Mouse (Mus musculus) heart, embryonic 13.5 days (tissue): ENCODE measurements around the gene Gps1. TPM values are rescaled to one million over a fixed set of nuclear protein-coding genes. Genes with fewer than 3 reads are reported as not detected.
A peak's percentile ranks its signal among the peaks of the same experiment; 100 is the strongest.
"Not testable (repeated sequence)": the region's sequence is repeated elsewhere in the genome, so short reads cannot be mapped to it uniquely, and the experiment has no call there.

Experiments
- ATAC-seq: fragments of 200-750 bp; cut with Nextera tagmentation; 2 replicates; pipeline ENCODE4 v1.8.0; 2017; ENCODE audit warnings: moderate TSS enrichment; ENCODE audit not compliant: insufficient number of reproducible peaks, low FRiP score, low TSS enrichment; ENCODE audit errors: extremely low read depth
- H3K27ac ChIP-seq: fragments of 300-500 bp; sonication (generic); replicated peaks from 2 replicates; pipeline ENCODE4 v1.5.1; 2015; ENCODE audit warnings: moderate library complexity, mild to moderate bottlenecking, inconsistent platforms
- H3K27me3 ChIP-seq: fragments of 300-500 bp; sonication (generic); replicated peaks from 2 replicates; pipeline ENCODE4 v1.6.1; 2015; ENCODE audit warnings: mild to moderate bottlenecking, inconsistent platforms
- H3K36me3 ChIP-seq: fragments of 300-500 bp; sonication (generic); 2 replicates; pipeline ENCODE4 v1.6.1; 2015; ENCODE audit warnings: mild to moderate bottlenecking, inconsistent platforms
- H3K4me1 ChIP-seq: fragments of 300-500 bp; sonication (generic); 2 replicates; pipeline ENCODE4 v1.6.1; 2015; ENCODE audit warnings: inconsistent platforms
- H3K4me2 ChIP-seq: fragments of 300-500 bp; sonication (generic); 2 replicates; pipeline ENCODE4 v1.6.1; 2015; ENCODE audit warnings: inconsistent platforms, mild to moderate bottlenecking, moderate library complexity
- H3K4me3 ChIP-seq: fragments of 300-500 bp; sonication (generic); 2 replicates; pipeline ENCODE4 v1.5.1; 2015; ENCODE audit warnings: moderate library complexity, mild to moderate bottlenecking, inconsistent platforms
- H3K9ac ChIP-seq: fragments of 300-500 bp; sonication (generic); 2 replicates; pipeline ENCODE4 v1.6.1; 2015; ENCODE audit warnings: inconsistent platforms, mild to moderate bottlenecking, moderate library complexity
- H3K9me3 ChIP-seq: fragments of 300-500 bp; sonication (generic); 2 replicates; pipeline ENCODE4 v1.6.1; 2016; ENCODE audit warnings: inconsistent platforms
- WGBS: fragments of 180-500 bp; shearing (Covaris S2); methylation state at CpG from one replicate; pipeline ENCODE4 v1.1.7; 2015; ENCODE audit warnings: mixed read lengths; 5-methylcytosine and 5-hydroxymethylcytosine counted together
- polyA plus RNA-seq: library from polyadenylated mRNA; unstranded; fragments of >200 nt; fragmentation: Nextera tagmentation; extraction: Ambion mirVana; gene quantifications from 2 replicates; pipeline ENCODE4 v1.2.1, GENCODE M21; 2015

Gps1 gene
- polyA plus RNA-seq, 1 experiment from 2014 or later = 139 TPM

DNA sequence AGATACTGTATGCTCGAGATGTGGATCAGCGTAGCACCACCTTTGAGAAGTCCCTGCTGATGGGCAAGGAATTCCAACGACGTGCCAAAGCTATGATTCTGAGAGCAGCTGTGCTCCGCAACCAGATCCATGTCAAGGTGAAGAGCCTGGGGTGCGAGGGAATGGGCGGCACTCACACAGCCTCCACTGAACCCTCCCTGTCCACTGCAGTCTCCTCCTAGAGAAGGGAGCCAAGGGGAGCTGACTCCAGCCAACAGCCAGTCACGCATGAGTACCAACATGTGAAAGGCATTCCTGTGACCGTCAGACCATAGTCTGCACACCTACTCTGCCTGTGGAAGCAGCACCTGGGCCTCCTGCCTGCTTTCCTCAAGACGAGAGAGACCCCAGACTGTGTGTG lies 4.4 kb downstream of the Gps1 start:
- not testable (repeated sequence) for H3K4me3 ChIP-seq, H3K9ac ChIP-seq, H3K9me3 ChIP-seq, H3K4me2 ChIP-seq, H3K27me3 ChIP-seq, ATAC-seq, H3K27ac ChIP-seq
- WGBS = 81% methylated on average over 10 of the region's 10 CpGs
- Histone ChIP-seq H3K4me1 (peaks cover 17% of the 10 kb centered on the region), H3K36me3 (peaks cover 79% of the 10 kb centered on the region)

DNA sequence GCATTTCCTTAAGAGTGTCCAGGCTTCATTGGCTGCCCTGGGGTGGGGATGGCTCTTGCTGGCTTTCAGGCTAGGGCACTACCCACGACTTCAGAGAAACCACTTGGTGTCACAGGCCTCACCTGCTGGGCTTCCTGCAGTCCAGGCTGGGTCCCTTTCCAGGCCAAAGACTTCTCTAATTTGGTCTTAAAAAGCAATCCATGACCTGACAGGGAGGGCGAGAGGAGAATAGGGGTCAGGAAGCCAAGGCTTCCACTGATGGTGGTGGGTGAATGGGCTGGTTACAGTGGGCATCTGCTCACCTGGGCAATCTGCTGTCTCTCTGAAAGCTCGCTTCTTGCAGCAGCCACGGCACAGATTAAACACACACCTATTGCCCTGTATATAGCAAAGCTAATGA lies 5.3 kb downstream of the Gps1 start:
- no peak for ATAC-seq
- Histone ChIP-seq H3K4me1 (peaks cover 14% of the 10 kb centered on the region), H3K27me3 (no peaks in the 10 kb centered on the region), H3K9me3 (no peaks in the 10 kb centered on the region), H3K9ac (no peak overlapping the region), H3K27ac (no peak overlapping the region), H3K36me3 (peaks cover 88% of the 10 kb centered on the region), H3K4me2 (no peak overlapping the region), H3K4me3 (no peak overlapping the region)
- 84% methylated on average over 4 of the region's 4 CpGs for WGBS

DNA sequence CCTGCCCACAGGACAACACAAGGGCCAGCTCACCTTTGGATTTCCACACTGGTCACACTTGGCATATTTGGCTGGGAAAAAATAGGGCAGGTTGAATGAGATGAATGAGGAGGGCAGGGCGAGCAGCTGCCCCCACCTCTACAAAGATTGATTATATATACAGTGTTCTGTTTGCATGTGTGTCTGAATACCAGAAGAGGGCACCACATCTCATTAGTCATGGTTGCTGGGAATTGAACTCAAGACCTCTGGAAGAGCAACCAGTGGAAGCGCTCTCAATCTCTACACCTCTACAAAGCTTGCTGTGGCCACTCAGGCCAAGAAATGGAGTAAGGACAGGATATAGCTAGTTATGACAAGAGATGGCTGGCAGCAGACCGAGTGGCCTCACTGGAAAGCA lies 5.7 kb downstream of the Gps1 start:
- WGBS = 86% methylated on average over 3 of the region's 3 CpGs
- Histone ChIP-seq H3K4me3 (no peak overlapping the region), H3K4me2 (no peak overlapping the region), H3K36me3 (peaks cover 93% of the 10 kb centered on the region), H3K27me3 (no peaks in the 10 kb centered on the region), H3K27ac (no peak overlapping the region), H3K4me1 (peaks cover 16% of the 10 kb centered on the region), H3K9ac (no peak overlapping the region), H3K9me3 (no peaks in the 10 kb centered on the region)
- no peak for ATAC-seq

DNA sequence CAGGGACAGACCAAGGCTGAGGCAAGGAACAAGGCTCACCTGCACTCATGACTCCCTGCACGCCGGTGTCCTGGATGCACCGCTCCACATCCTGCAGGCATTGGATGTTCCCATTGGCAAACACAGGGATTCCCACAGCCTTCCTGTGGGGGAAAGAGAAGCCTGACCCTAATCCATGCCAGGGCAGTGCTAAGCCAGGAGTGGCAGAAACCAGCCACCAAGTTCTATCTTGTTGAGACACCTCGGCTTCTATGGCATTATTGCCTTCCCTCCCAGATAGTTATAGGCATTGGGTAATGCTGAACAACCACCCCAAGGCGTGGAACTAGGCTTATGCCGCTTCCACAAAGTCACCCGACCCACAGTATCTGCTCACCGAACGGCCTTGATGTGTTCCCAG lies 8.6 kb downstream of the Gps1 start:
- 92% methylated on average over 9 of the region's 9 CpGs for WGBS
- Histone ChIP-seq H3K9me3 (no peaks in the 10 kb centered on the region), H3K27ac (no peak overlapping the region), H3K4me2 (no peak overlapping the region), H3K27me3 (no peaks in the 10 kb centered on the region), H3K36me3 (peaks cover 70% of the 10 kb centered on the region), H3K4me1 (peaks cover 12% of the 10 kb centered on the region), H3K9ac (no peak overlapping the region), H3K4me3 (no peak overlapping the region)
- ATAC-seq = no peak

DNA sequence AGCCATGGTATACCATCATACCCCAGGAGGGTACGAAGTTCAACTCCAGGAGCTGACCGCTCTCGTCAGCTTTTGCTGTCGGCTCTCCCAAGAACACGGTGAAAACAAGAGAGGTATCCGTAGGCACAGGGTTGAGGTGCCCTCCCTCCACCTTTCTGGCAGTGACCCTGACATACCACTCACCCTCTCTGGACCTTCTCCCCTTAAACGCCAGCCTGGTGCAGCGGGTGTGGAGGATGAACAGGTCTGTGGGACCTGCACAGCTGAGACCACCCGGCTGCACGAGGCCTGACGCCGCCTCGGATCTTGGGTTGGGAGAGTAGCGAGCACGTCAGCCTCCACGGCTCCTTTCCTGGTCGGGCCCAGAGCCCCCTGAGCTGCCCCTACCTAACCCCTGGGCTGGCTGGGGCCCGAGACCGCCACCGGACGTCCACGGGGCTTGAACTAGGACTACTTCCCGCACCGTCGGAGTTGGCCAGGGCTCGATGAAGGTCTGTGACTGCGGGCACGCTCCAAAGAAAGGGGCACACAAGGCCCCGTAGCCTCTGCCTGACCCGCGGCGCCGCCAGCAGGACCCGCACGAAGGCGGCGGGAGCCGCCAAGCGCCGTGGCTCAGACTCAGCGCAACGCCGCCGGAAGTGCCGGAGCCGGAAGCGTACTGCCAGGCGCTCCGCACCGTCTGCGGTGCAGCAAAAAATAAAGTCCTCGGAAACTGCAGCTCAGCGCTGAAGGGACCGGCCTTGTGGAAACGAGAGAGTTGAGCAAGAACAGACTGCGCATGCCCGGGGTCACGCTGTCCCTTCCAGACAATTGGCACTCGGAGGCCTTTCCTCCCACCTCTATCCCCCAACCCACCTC lies 11.9 kb downstream of the Gps1 start, which contains the start of gene Dus1l:
Dus1l (minus strand) TSS at position 648 of the 858 bp plus-strand sequence.
- Histone ChIP-seq H3K9me3 (no peaks in the 10 kb centered on the region), H3K4me3 (peak within 1 kb of the TSS; percentile 99), H3K4me1 (peaks cover 18% of the 10 kb centered on the region), H3K4me2 (peak within 1 kb of the TSS; percentile 98), H3K27me3 (no peaks in the 10 kb centered on the region), H3K9ac (peak within 1 kb of the TSS; percentile 99), H3K27ac (peak within 1 kb of the TSS; percentile 73), H3K36me3 (peaks cover 40% of the 10 kb centered on the region)
- WGBS = 1% methylated on average over 59 of the region's 59 CpGs
- peak; percentile 55 for ATAC-seq

DNA sequence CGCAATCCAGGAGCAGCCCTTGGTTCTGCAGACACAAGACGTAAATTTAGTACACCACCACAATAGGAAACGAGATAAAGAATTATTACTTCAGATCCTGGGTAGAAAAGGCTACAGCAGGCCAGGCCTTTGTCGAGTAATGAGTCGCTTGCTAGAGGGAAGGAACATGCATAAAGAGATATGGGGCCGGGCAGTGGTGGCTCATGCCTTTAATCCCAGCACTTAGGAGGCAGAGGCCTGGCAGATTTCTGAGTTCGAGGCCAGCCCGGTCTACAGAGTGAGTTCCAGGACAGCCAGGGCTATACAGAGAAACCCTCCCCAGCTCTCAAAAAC lies 12.5 kb downstream of the Gps1 start:
- H3K36me3 ChIP-seq = peaks cover 34% of the 10 kb centered on the region
- peak overlapping the region; percentile 99 for H3K4me3 ChIP-seq
- WGBS = 24% methylated on average over 8 of the region's 8 CpGs
- ATAC-seq = 0 out of 2 replicates have a peak, but pooled peaks have one; percentile 3
- peak overlapping the region; percentile 74 for H3K9ac ChIP-seq
- peak overlapping the region; percentile 98 for H3K4me2 ChIP-seq
- H3K4me1 ChIP-seq = peaks cover 18% of the 10 kb centered on the region
- H3K9me3 ChIP-seq = no peaks in the 10 kb centered on the region
- H3K27ac ChIP-seq = peak overlapping the region; percentile 73
- no peaks in the 10 kb centered on the region for H3K27me3 ChIP-seq

DNA sequence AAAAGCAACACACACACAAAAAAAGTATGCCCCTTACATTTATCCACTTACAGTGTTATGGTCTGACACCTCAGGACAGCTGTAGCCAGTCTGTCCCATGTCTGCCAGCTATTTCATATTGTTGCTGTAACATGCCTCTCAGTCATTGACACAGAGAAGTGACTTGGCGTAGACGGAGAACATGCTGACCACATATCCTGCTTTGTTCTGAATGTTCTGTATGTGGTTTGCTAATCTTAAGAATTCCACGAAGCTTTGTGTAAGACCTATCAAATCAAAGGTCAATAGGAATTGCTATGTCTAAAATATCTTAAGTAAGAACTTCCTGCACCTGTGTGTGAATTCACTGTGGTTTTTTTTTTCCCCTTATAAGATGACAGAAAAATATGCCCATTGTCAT lies 14.2 kb downstream of the Gps1 start:
- H3K9ac ChIP-seq = no peak overlapping the region
- H3K4me1 ChIP-seq = peaks cover 18% of the 10 kb centered on the region
- WGBS = 78% methylated on average over 3 of the region's 3 CpGs
- no peak for ATAC-seq
- H3K27me3 ChIP-seq = no peaks in the 10 kb centered on the region
- no peak overlapping the region for H3K27ac ChIP-seq
- H3K9me3 ChIP-seq = no peaks in the 10 kb centered on the region
- H3K4me2 ChIP-seq = no peak overlapping the region
- H3K36me3 ChIP-seq = peaks cover 17% of the 10 kb centered on the region
- no peak overlapping the region for H3K4me3 ChIP-seq

DNA sequence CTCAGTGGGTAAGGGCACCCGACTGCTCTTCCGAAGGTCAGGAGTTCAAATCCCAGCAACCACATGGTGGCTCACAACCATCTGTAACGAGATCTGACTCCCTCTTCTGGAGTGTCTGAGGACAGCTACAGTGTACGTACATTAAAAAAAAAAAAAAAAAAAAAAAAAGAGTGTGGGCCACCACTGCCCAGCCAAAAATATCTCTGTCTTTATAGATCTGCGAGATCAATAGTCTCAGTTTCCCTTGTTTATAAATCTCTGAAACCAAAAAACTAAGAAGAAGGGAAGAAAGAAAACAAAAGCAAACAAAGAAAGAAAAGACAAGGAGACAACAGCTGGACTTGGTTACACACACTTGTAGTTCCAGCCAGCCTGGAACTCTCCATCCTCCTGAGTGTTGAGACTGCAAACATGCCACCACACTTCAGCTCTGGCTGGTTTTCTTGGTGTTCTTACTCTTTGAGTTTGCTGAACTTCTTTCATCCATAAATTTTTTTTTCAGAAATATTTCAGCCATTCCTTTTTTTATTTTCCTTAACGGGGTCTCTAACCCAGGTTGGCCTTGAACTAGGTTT lies 15.3 kb downstream of the Gps1 start:
- WGBS = 62% methylated on average over 6 of the region's 6 CpGs
- Histone ChIP-seq H3K4me3 (no peak overlapping the region), H3K4me2 (peak overlapping the region; percentile 43; the same call in 1 of the 2 replicates), H3K9me3 (no peaks in the 10 kb centered on the region), H3K27me3 (no peaks in the 10 kb centered on the region), H3K4me1 (peaks cover 18% of the 10 kb centered on the region), H3K36me3 (peaks cover 6% of the 10 kb centered on the region), H3K9ac (no peak overlapping the region), H3K27ac (no peak overlapping the region)
- no peak for ATAC-seq

DNA sequence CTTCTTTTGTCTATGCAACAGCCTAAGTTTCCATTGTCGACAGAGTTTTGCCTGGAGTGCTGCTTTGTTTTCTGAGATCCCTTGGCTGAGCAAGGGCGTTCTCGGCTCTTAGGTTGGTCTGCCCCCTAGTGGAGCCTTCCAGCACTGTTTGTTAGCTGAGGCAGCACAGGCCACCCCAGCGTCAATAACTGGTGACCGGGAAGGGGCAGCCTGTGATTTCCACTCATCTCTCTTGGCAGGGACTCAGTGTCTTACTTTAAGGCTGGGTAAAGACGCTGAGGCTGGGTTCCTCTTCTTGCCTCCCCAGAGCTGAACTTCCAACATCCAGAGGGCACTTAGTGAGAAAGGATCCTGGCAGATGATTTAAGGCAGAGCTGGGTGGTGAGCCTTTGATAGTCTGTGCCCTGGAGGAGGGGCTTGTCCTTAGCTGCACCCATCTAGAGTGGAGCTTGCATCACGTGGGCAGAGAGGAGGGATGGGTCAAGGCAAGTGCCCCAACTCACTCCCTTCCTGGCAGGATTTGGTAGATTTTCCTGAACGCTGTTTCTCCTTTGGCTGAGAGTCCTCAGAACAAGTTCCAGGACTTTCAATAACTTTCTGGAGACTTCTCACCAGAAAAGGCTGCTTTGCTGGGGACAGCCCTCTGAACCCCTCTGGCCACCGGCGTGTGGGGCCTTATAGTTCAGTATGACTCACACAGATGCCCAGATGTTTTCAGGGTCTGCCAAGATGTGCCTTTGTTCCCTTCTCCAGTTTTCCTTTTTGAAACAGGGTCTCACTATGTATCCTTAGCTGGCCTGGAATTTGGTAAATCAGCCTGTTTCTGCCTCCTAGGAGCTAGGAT lies 16.2 kb downstream of the Gps1 start:
- peak overlapping the region; percentile 33; the same call in 1 of the 2 replicates for H3K27ac ChIP-seq
- WGBS = 10% methylated on average over 10 of the region's 10 CpGs
- no peaks in the 10 kb centered on the region for H3K9me3 ChIP-seq
- peaks cover 11% of the 10 kb centered on the region for H3K4me1 ChIP-seq
- ATAC-seq = no peak
- H3K4me2 ChIP-seq = peak overlapping the region; percentile 43
- no peak overlapping the region for H3K4me3 ChIP-seq
- no peaks in the 10 kb centered on the region for H3K27me3 ChIP-seq
- peaks cover 4% of the 10 kb centered on the region; the same call in 1 of the 2 replicates for H3K36me3 ChIP-seq
- H3K9ac ChIP-seq = peak overlapping the region; percentile 70

DNA sequence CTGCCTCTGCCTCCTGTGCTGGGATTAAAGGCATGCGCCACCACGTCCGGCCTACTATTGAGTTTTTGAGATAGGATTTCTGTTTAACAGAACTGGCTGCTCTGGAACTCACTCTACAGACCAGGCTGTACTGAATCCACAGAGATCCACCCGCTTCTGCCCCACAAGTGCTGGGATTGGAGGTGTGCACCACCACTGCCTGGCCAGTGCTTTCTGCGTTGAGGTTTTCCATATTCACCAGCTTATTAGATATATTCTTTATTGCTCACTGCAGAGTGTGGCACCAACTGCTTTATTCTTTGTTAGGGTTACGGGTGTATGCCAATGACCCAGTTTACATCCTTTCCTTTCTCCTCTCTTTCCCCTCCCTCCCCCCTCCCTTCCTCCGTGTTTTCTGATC lies 20.2 kb downstream of the Gps1 start:
- Histone ChIP-seq H3K9ac (no peak overlapping the region), H3K4me2 (no peak overlapping the region), H3K4me1 (peaks cover 6% of the 10 kb centered on the region), H3K36me3 (peaks cover 44% of the 10 kb centered on the region), H3K27ac (no peak overlapping the region), H3K4me3 (no peak overlapping the region), H3K9me3 (no peaks in the 10 kb centered on the region), H3K27me3 (no peaks in the 10 kb centered on the region)
- WGBS = 74% methylated on average over 7 of the region's 7 CpGs
- no peak for ATAC-seq

DNA sequence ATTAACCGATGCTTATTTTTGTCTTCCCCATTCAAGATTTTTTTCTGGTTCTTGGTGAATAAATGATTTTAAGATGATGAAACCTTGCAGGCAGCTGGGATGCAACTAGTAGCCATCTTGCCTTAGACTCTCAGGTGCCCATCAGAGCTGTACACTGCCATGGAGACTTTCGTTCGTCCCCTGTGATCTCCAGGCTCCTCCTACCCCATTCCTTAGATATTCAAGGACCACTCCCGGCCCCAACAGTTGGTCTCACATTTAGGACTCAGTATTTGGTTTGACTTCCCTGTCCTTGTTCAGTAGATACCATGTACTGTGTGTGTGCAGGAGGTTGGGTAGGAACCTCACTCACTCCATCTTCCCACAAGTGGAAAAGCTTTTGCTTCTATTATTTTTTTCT lies 20.7 kb downstream of the Gps1 start:
- Histone ChIP-seq H3K4me1 (peaks cover 6% of the 10 kb centered on the region), H3K4me2 (no peak overlapping the region), H3K9ac (no peak overlapping the region), H3K4me3 (no peak overlapping the region), H3K9me3 (no peaks in the 10 kb centered on the region), H3K36me3 (peaks cover 49% of the 10 kb centered on the region), H3K27me3 (no peaks in the 10 kb centered on the region), H3K27ac (no peak overlapping the region)
- no peak for ATAC-seq
- 60% methylated on average over 4 of the region's 4 CpGs for WGBS
